Mouse (Mus musculus) cortical plate, adult 2 months (tissue): Measurements from ENCODE around the gene Tgfb2. TPM values are rescaled to one million over a fixed set of nuclear protein-coding genes. Genes with fewer than 3 reads are reported as not detected.

Source experiments
- H3K27ac ChIP-seq: fragments of 200-500 bp; 2 replicates; pipeline ENCODE4 v1.5.1; 2012; ENCODE audit warnings: low read length, control low read depth, inconsistent platforms; ENCODE audit not compliant: insufficient read depth
- H3K4me1 ChIP-seq: fragments of 200-500 bp; 2 replicates; pipeline ENCODE4 v1.6.1; 2011; ENCODE audit warnings: low read length; ENCODE audit not compliant: control insufficient read depth, insufficient read depth
- H3K4me3 ChIP-seq: fragments of 200-500 bp; 2 replicates; pipeline ENCODE4 v1.5.1; 2011; ENCODE audit warnings: mild to moderate bottlenecking, low read length, control low read depth; ENCODE audit not compliant: insufficient read depth
- CTCF ChIP-seq: fragments of 200-500 bp; IDR thresholded peaks from 2 replicates; pipeline ENCODE4 v1.5.1; 2011; ENCODE audit warnings: mild to moderate bottlenecking, control low read depth, low read length; ENCODE audit not compliant: insufficient read depth; ENCODE audit errors: extremely low read depth
- POLR2A ChIP-seq: fragments of 200-500 bp; IDR thresholded peaks from 2 replicates; pipeline ENCODE4 v1.6.1; 2011; ENCODE audit warnings: mild to moderate bottlenecking, low read length, control low read depth; ENCODE audit not compliant: insufficient read depth; ENCODE audit errors: extremely low read depth
- polyA plus RNA-seq: library from polyadenylated mRNA; depleted of rRNA; stranded (reverse); fragments of >200 nt; gene quantifications from 2 replicates; pipeline ENCODE4 v1.2.3, GENCODE M21; 2012

Gene Tgfb2
- polyA plus RNA-seq, 1 experiment: 3.8 TPM

GRCm38 (mm10) chr1:186661206-186661921, 44.4 kb downstream of the Tgfb2 start:
- no peaks in the 10 kb centered on the region for H3K4me1 ChIP-seq
- H3K27ac ChIP-seq: no peak overlapping the region
- no peak for TF ChIP-seq CTCF
- TF ChIP-seq POLR2A: no peak
- no peak overlapping the region for H3K4me3 ChIP-seq

- Histone ChIP-seq H3K27ac (no peak overlapping the region), H3K4me1 (no peaks in the 10 kb centered on the region), H3K4me3 (no peak overlapping the region)
- TF ChIP-seq POLR2A (no peak), CTCF (no peak)
Observed at GRCm38 (mm10) chr1:186658783-186659182, 47.0 kb downstream of the Tgfb2 start.

GRCm38 (mm10) chr1:186657559-186658219, 48.1 kb downstream of the Tgfb2 start:
- TF ChIP-seq CTCF (no peak), POLR2A (no peak)
- Histone ChIP-seq H3K4me1 (no peaks in the 10 kb centered on the region; the same call in 1 of the 2 replicates), H3K4me3 (no peak overlapping the region), H3K27ac (no peak overlapping the region)

- TF ChIP-seq POLR2A (no peak), CTCF (no peak)
- Histone ChIP-seq H3K4me3 (no peak overlapping the region), H3K27ac (no peak overlapping the region), H3K4me1 (no peaks in the 10 kb centered on the region; the same call in 1 of the 2 replicates)
Observed at GRCm38 (mm10) chr1:186656732-186657329, 49.0 kb downstream of the Tgfb2 start.

- Histone ChIP-seq H3K27ac (no peak overlapping the region), H3K4me1 (no peaks in the 10 kb centered on the region; the same call in 1 of the 2 replicates), H3K4me3 (no peak overlapping the region)
- TF ChIP-seq CTCF (no peak), POLR2A (no peak)
Observed at GRCm38 (mm10) chr1:186656201-186656600, 49.6 kb downstream of the Tgfb2 start.

GRCm38 (mm10) chr1:186655096-186655495, 50.7 kb downstream of the Tgfb2 start:
- no peak overlapping the region for H3K4me3 ChIP-seq
- no peaks in the 10 kb centered on the region; the same call in 1 of the 2 replicates for H3K4me1 ChIP-seq
- TF ChIP-seq POLR2A (no peak), CTCF (no peak)
- no peak overlapping the region for H3K27ac ChIP-seq

GRCm38 (mm10) chr1:186652208-186652607, 53.6 kb downstream of the Tgfb2 start:
- H3K4me3 ChIP-seq: no peak overlapping the region
- TF ChIP-seq CTCF: no peak
- TF ChIP-seq POLR2A: no peak
- H3K27ac ChIP-seq: no peak overlapping the region
- no peaks in the 10 kb centered on the region; the same call in 1 of the 2 replicates for H3K4me1 ChIP-seq

- Histone ChIP-seq H3K4me3 (no peak overlapping the region), H3K27ac (no peak overlapping the region), H3K4me1 (no peaks in the 10 kb centered on the region; the same call in 1 of the 2 replicates)
- no peak for TF ChIP-seq POLR2A
- no peak for TF ChIP-seq CTCF
Observed at GRCm38 (mm10) chr1:186650011-186650410, 55.8 kb downstream of the Tgfb2 start.

- TF ChIP-seq POLR2A (no peak), CTCF (no peak)
- Histone ChIP-seq H3K27ac (no peak overlapping the region), H3K4me1 (no peaks in the 10 kb centered on the region), H3K4me3 (no peak overlapping the region)
Observed at GRCm38 (mm10) chr1:186637304-186638213, 68.2 kb downstream of the Tgfb2 start.
